Mouse (Mus musculus) hindbrain, embryonic 12.5 days (tissue): Measurements from ENCODE around the gene Gpbp1l1. TPM values are rescaled to one million over a fixed set of nuclear protein-coding genes. Genes with fewer than 3 reads are reported as not detected.

Source experiments
- ATAC-seq: fragments of 200-750 bp; cut with Nextera tagmentation; 2 replicates; pipeline ENCODE4 v1.8.0; 2017; ENCODE audit warnings: moderate TSS enrichment; ENCODE audit not compliant: low FRiP score
- H3K27ac ChIP-seq: fragments of 300-500 bp; sonication (generic); 2 replicates; pipeline ENCODE4 v1.5.1; 2016; ENCODE audit warnings: mild to moderate bottlenecking
- H3K27me3 ChIP-seq: fragments of 300-500 bp; sonication (generic); 2 replicates; pipeline ENCODE4 v1.6.1; 2016; ENCODE audit warnings: mild to moderate bottlenecking
- H3K36me3 ChIP-seq: fragments of 300-500 bp; sonication (generic); 2 replicates; pipeline ENCODE4 v1.6.1; 2016; ENCODE audit warnings: mild to moderate bottlenecking
- H3K4me1 ChIP-seq: fragments of 300-500 bp; sonication (generic); 2 replicates; pipeline ENCODE4 v1.6.1; 2016
- H3K4me2 ChIP-seq: fragments of 300-500 bp; sonication (generic); replicated peaks from 2 replicates; pipeline ENCODE4 v1.6.1; 2016; ENCODE audit warnings: mild to moderate bottlenecking
- H3K4me3 ChIP-seq: fragments of 300-500 bp; sonication (generic); 2 replicates; pipeline ENCODE4 v1.5.1; 2016; ENCODE audit warnings: mild to moderate bottlenecking
- H3K9ac ChIP-seq: fragments of 300-500 bp; sonication (generic); 2 replicates; pipeline ENCODE4 v1.6.1; 2016; ENCODE audit warnings: mild to moderate bottlenecking, moderate library complexity
- H3K9me3 ChIP-seq: fragments of 300-500 bp; sonication (generic); replicated peaks from 2 replicates; pipeline ENCODE4 v1.6.1; 2016; ENCODE audit warnings: mild to moderate bottlenecking
- WGBS: fragments of 180-500 bp; shearing (Covaris S2); methylation state at CpG from one replicate; pipeline ENCODE4 v1.1.7; 2016; 5-methylcytosine and 5-hydroxymethylcytosine counted together
- polyA plus RNA-seq: library from polyadenylated mRNA; unstranded; fragments of >200 nt; fragmentation: Nextera tagmentation; extraction: Ambion mirVana; gene quantifications from 2 replicates; pipeline ENCODE4 v1.2.1, GENCODE M21; 2016

Gene Gpbp1l1
- 25.4 and 28.8 TPM in 2 replicates for polyA plus RNA-seq

GRCm38 (mm10) chr4:116557306-116558121, at the start of gene Gpbp1l1:
Gpbp1l1 (plus strand) TSS chr4:116557658.
- peaks cover 16% of the 10 kb centered on the region for H3K4me1 ChIP-seq
- peak within 1 kb of the TSS; percentile 85 for H3K4me3 ChIP-seq
- peak; percentile 95 for ATAC-seq

GRCm38 (mm10) chr4:116531109-116531508, 26.3 kb upstream of the Gpbp1l1 start:
- WGBS = 57% methylated on average over 2 of the region's 2 CpGs
- H3K4me1 ChIP-seq = no peaks in the 10 kb centered on the region

More at GRCm38 (mm10) chr4:116557306-116558121, at the start of gene Gpbp1l1:
- H3K4me2 ChIP-seq = peak within 1 kb of the TSS; percentile 83
- peak within 1 kb of the TSS; percentile 80 for H3K9ac ChIP-seq
- WGBS = under 1% methylated on average over 71 of the region's 78 CpGs
- H3K9me3 ChIP-seq = no peaks in the 10 kb centered on the region
- H3K27me3 ChIP-seq = no peaks in the 10 kb centered on the region
- H3K36me3 ChIP-seq = peaks cover 13% of the 10 kb centered on the region
- H3K27ac ChIP-seq = peak within 1 kb of the TSS; percentile 94

GRCm38 (mm10) chr4:116536351-116536750, 21.1 kb upstream of the Gpbp1l1 start:
- no peaks in the 10 kb centered on the region for H3K4me1 ChIP-seq
- H3K27me3 ChIP-seq = no peaks in the 10 kb centered on the region
- H3K27ac ChIP-seq = no peak overlapping the region
- no peak overlapping the region for H3K9ac ChIP-seq
- H3K4me2 ChIP-seq = no peak overlapping the region
- no peaks in the 10 kb centered on the region for H3K9me3 ChIP-seq
- H3K4me3 ChIP-seq = no peak overlapping the region
- H3K36me3 ChIP-seq = peaks cover 9% of the 10 kb centered on the region; the same call in 1 of the 2 replicates
- ATAC-seq = no peak

More at GRCm38 (mm10) chr4:116531109-116531508, 26.3 kb upstream of the Gpbp1l1 start:
- no peaks in the 10 kb centered on the region for H3K27me3 ChIP-seq
- peaks cover 19% of the 10 kb centered on the region for H3K36me3 ChIP-seq
- no peak overlapping the region for H3K27ac ChIP-seq
- ATAC-seq = no peak
- H3K4me2 ChIP-seq = no peak overlapping the region
- H3K9me3 ChIP-seq = no peaks in the 10 kb centered on the region
- H3K9ac ChIP-seq = no peak overlapping the region
- no peak overlapping the region for H3K4me3 ChIP-seq

GRCm38 (mm10) chr4:116537737-116538136, 19.7 kb upstream of the Gpbp1l1 start:
- no peak overlapping the region for H3K4me3 ChIP-seq
- ATAC-seq = no peak
- no peak overlapping the region for H3K9ac ChIP-seq
- 87% methylated on average over 3 of the region's 3 CpGs for WGBS
- peaks cover 11% of the 10 kb centered on the region; the same call in 1 of the 2 replicates for H3K36me3 ChIP-seq
- no peaks in the 10 kb centered on the region for H3K27me3 ChIP-seq
- H3K4me2 ChIP-seq = no peak overlapping the region
- no peaks in the 10 kb centered on the region for H3K9me3 ChIP-seq
- no peak overlapping the region for H3K27ac ChIP-seq
- H3K4me1 ChIP-seq = no peaks in the 10 kb centered on the region

- no peaks in the 10 kb centered on the region for H3K9me3 ChIP-seq
- H3K9ac ChIP-seq = no peak overlapping the region
- 97% methylated on average over 1 of the region's 1 CpGs for WGBS
- no peak overlapping the region for H3K27ac ChIP-seq
- no peak overlapping the region for H3K4me2 ChIP-seq
- ATAC-seq = no peak
- H3K27me3 ChIP-seq = no peaks in the 10 kb centered on the region
- no peaks in the 10 kb centered on the region for H3K4me1 ChIP-seq
- peaks cover 19% of the 10 kb centered on the region for H3K36me3 ChIP-seq
- H3K4me3 ChIP-seq = no peak overlapping the region
Measured at GRCm38 (mm10) chr4:116550432-116550831, 7.0 kb upstream of the Gpbp1l1 start.

GRCm38 (mm10) chr4:116553035-116553434, 4.4 kb upstream of the Gpbp1l1 start:
- H3K36me3 ChIP-seq = peaks cover 19% of the 10 kb centered on the region
- no peak overlapping the region for H3K4me2 ChIP-seq
- H3K9ac ChIP-seq = no peak overlapping the region
- no peaks in the 10 kb centered on the region for H3K27me3 ChIP-seq
- H3K4me3 ChIP-seq = no peak overlapping the region
- peaks cover 6% of the 10 kb centered on the region; the same call in 1 of the 2 replicates for H3K4me1 ChIP-seq
- ATAC-seq = no peak
- H3K27ac ChIP-seq = no peak overlapping the region
- 94% methylated on average over 3 of the region's 3 CpGs for WGBS
- H3K9me3 ChIP-seq = no peaks in the 10 kb centered on the region

GRCm38 (mm10) chr4:116555413-116556300, 1.8 kb upstream of the Gpbp1l1 start, which contains the start of gene Tmem69:
Tmem69 (minus strand) TSS chr4:116555936.
- no peak for ATAC-seq
- Histone ChIP-seq H3K4me3 (peak within 1 kb of the TSS; percentile 85), H3K9ac (peak within 1 kb of the TSS; percentile 76), H3K9me3 (no peaks in the 10 kb centered on the region), H3K4me1 (peaks cover 16% of the 10 kb centered on the region), H3K36me3 (peaks cover 19% of the 10 kb centered on the region), H3K27me3 (no peaks in the 10 kb centered on the region), H3K4me2 (peak within 1 kb of the TSS; percentile 83), H3K27ac (peak within 1 kb of the TSS; percentile 94)
- 4% methylated on average over 23 of the region's 23 CpGs for WGBS

- no peaks in the 10 kb centered on the region for H3K9me3 ChIP-seq
- WGBS = under 1% methylated on average over 28 of the region's 28 CpGs
- H3K9ac ChIP-seq = peak overlapping the region; percentile 76
- H3K4me1 ChIP-seq = peaks cover 16% of the 10 kb centered on the region
- peak overlapping the region; percentile 94 for H3K27ac ChIP-seq
- peak overlapping the region; percentile 85 for H3K4me3 ChIP-seq
- H3K36me3 ChIP-seq = peaks cover 17% of the 10 kb centered on the region
- peak; percentile 98 for ATAC-seq
- no peaks in the 10 kb centered on the region for H3K27me3 ChIP-seq
- H3K4me2 ChIP-seq = peak overlapping the region; percentile 83
Measured at GRCm38 (mm10) chr4:116556561-116557305, 725 bp upstream of the Gpbp1l1 start.

GRCm38 (mm10) chr4:116558151-116558882, 859 bp downstream of the Gpbp1l1 start:
- peaks cover 7% of the 10 kb centered on the region for H3K36me3 ChIP-seq
- H3K9me3 ChIP-seq = no peaks in the 10 kb centered on the region
- WGBS = 7% methylated on average over 15 of the region's 15 CpGs
- peaks cover 16% of the 10 kb centered on the region for H3K4me1 ChIP-seq
- peak overlapping the region; percentile 80 for H3K9ac ChIP-seq
- ATAC-seq = no peak
- H3K27me3 ChIP-seq = no peaks in the 10 kb centered on the region
- peak overlapping the region; percentile 83 for H3K4me2 ChIP-seq
- H3K27ac ChIP-seq = no peak overlapping the region
- peak overlapping the region; percentile 85 for H3K4me3 ChIP-seq

- no peaks in the 10 kb centered on the region for H3K9me3 ChIP-seq
- no peak overlapping the region for H3K4me3 ChIP-seq
- H3K27ac ChIP-seq = no peak overlapping the region
- H3K9ac ChIP-seq = no peak overlapping the region
- H3K36me3 ChIP-seq = peaks cover 45% of the 10 kb centered on the region
- 79% methylated on average over 8 of the region's 8 CpGs for WGBS
- no peaks in the 10 kb centered on the region for H3K27me3 ChIP-seq
- ATAC-seq = no peak
- peaks cover 22% of the 10 kb centered on the region for H3K4me1 ChIP-seq
- H3K4me2 ChIP-seq = no peak overlapping the region
Measured at GRCm38 (mm10) chr4:116595793-116596192, 38.3 kb downstream of the Gpbp1l1 start.

GRCm38 (mm10) chr4:116596379-116596778, 38.9 kb downstream of the Gpbp1l1 start, which contains the start of gene Ccdc17:
Ccdc17 (plus strand) TSS chr4:116596654.
- no peaks in the 10 kb centered on the region for H3K9me3 ChIP-seq
- 30% methylated on average over 5 of the region's 5 CpGs for WGBS
- ATAC-seq = no peak
- peak within 1 kb of the TSS; percentile 80 for H3K27ac ChIP-seq
- peak within 1 kb of the TSS; percentile 86 for H3K4me2 ChIP-seq
- H3K27me3 ChIP-seq = no peaks in the 10 kb centered on the region
- H3K36me3 ChIP-seq = peaks cover 45% of the 10 kb centered on the region
- H3K4me3 ChIP-seq = peak within 1 kb of the TSS; percentile 59
- peaks cover 22% of the 10 kb centered on the region for H3K4me1 ChIP-seq
- H3K9ac ChIP-seq = peak within 1 kb of the TSS; percentile 74
